Mouse (Mus musculus): ENCODE measurements around the gene Slc12a7. TPM values are rescaled to one million over a fixed set of nuclear protein-coding genes. Genes with fewer than 3 reads are reported as not detected.

The Slc12a7 gene
- polyA plus RNA-seq, 2 experiments: 7.8 to 9.9 TPM

GRCm38 (mm10) chr13:73755809-73756208 lies 22.9 kb downstream of the Slc12a7 start:
- peak; percentile 33; the same call in 1 of the 2 replicates for ATAC-seq (ENCODE audit: insufficient read depth)
- no peak overlapping the region for H3K27ac ChIP-seq

GRCm38 (mm10) chr13:73756916-73757315 lies 24.0 kb downstream of the Slc12a7 start:
- no peak overlapping the region for H3K27ac ChIP-seq
- WGBS (ENCODE audit: insufficient replicate concordance): 34% methylated on average over 2 of the region's 2 CpGs
- H3K4me2 ChIP-seq (ENCODE audit: low read depth): no peak overlapping the region
- no peak overlapping the region for H3K9ac ChIP-seq (replicated peaks)
- H3K4me1 ChIP-seq (replicated peaks; ENCODE audit: control insufficient read depth in 2 of 2, insufficient read depth in 2 of 2, low read length in 1 of 2): peaks cover 3 to 19% of the 10 kb centered on the region in 2 experiments; a peak in 2 of 4 replicates
- no peak for TF ChIP-seq EP300 (IDR thresholded peaks at IDR 0.05; ENCODE audit: low read depth)
- TF ChIP-seq CTCF (IDR thresholded peaks at IDR 0.05; ENCODE audit: low read depth): no peak
- no peak for DNase-seq (ENCODE audit: low read depth in 3 of 3, low spot score in 3 of 3)
- H3K9me3 ChIP-seq (ENCODE audit: control insufficient read depth, low read length): no peaks in the 10 kb centered on the region
- ATAC-seq (ENCODE audit: insufficient read depth): no peak
- no peak overlapping the region for H3K4me3 ChIP-seq (ENCODE audit: insufficient read depth in 1 of 2, low read depth in 2 of 2, low read length in 2 of 2)
- no peaks in the 10 kb centered on the region for H3K36me3 ChIP-seq (replicated peaks; ENCODE audit: control insufficient read depth, insufficient read depth, low read depth)
- H3K27me3 ChIP-seq (ENCODE audit: control insufficient read depth, insufficient read depth, low read length): no peaks in the 10 kb centered on the region

More at GRCm38 (mm10) chr13:73755809-73756208, 22.9 kb downstream of the Slc12a7 start:
- DNase-seq (ENCODE audit: low read depth in 3 of 3, low spot score in 3 of 3): no peak
- Histone ChIP-seq H3K4me3 (ENCODE audit: insufficient read depth in 1 of 2, low read depth in 2 of 2, low read length in 2 of 2) (no peak overlapping the region), H3K27me3 (ENCODE audit: control insufficient read depth, insufficient read depth, low read length) (no peaks in the 10 kb centered on the region), H3K4me1 (replicated peaks; ENCODE audit: control insufficient read depth in 2 of 2, insufficient read depth in 2 of 2, low read length in 1 of 2) (peaks cover 3 to 19% of the 10 kb centered on the region in 2 experiments; a peak in 2 of 4 replicates), H3K36me3 (replicated peaks; ENCODE audit: control insufficient read depth, insufficient read depth, low read depth) (no peaks in the 10 kb centered on the region), H3K4me2 (ENCODE audit: low read depth) (no peak overlapping the region), H3K9me3 (ENCODE audit: control insufficient read depth, low read length) (no peaks in the 10 kb centered on the region), H3K9ac (replicated peaks) (no peak overlapping the region)
- TF ChIP-seq CTCF (IDR thresholded peaks at IDR 0.05; ENCODE audit: low read depth): no peak
- TF ChIP-seq EP300 (IDR thresholded peaks at IDR 0.05; ENCODE audit: low read depth): no peak
- WGBS (ENCODE audit: insufficient replicate concordance): 45% methylated on average over 3 of the region's 3 CpGs

DNA sequence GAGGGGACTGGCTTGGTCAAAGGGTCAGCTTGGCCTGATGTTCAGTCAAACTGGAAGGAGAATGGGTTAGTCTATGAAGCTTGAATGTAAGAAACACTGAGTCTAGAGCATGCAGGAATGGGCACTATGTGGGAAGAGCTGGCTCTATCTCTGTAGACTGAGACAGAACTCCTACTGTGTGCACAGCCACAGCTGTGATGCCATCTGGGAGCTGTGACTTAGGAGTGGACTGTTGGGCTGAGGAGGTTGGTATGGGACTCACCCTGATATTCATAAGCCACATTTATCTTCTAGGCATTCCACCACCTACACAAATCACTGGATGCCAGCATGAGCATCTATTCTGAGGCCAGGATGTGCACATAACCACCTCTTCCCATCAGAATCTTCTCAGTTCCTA lies 24.5 kb downstream of the Slc12a7 start:
- DNase-seq (ENCODE audit: low read depth in 3 of 3, low spot score in 3 of 3): no peak
- Histone ChIP-seq H3K9me3 (ENCODE audit: control insufficient read depth, low read length) (no peaks in the 10 kb centered on the region), H3K4me3 (ENCODE audit: insufficient read depth in 1 of 2, low read depth in 2 of 2, low read length in 2 of 2) (no peak overlapping the region), H3K27ac (no peak overlapping the region), H3K27me3 (ENCODE audit: control insufficient read depth, insufficient read depth, low read length) (no peaks in the 10 kb centered on the region), H3K9ac (replicated peaks) (no peak overlapping the region), H3K36me3 (replicated peaks; ENCODE audit: control insufficient read depth, insufficient read depth, low read depth) (no peaks in the 10 kb centered on the region), H3K4me2 (ENCODE audit: low read depth) (no peak overlapping the region), H3K4me1 (replicated peaks; ENCODE audit: control insufficient read depth in 2 of 2, insufficient read depth in 2 of 2, low read length in 1 of 2) (peaks cover 3 to 19% of the 10 kb centered on the region in 2 experiments; a peak in 2 of 4 replicates)
- ATAC-seq (ENCODE audit: insufficient read depth): no peak
- TF ChIP-seq CTCF (IDR thresholded peaks at IDR 0.05; ENCODE audit: low read depth): no peak
- no peak for TF ChIP-seq EP300 (IDR thresholded peaks at IDR 0.05; ENCODE audit: low read depth)

- TF ChIP-seq CTCF (IDR thresholded peaks at IDR 0.05; ENCODE audit: low read depth) (no peak), EP300 (IDR thresholded peaks at IDR 0.05; ENCODE audit: low read depth) (no peak)
- Histone ChIP-seq H3K4me3 (ENCODE audit: insufficient read depth in 1 of 2, low read depth in 2 of 2, low read length in 2 of 2) (no peak overlapping the region), H3K36me3 (replicated peaks; ENCODE audit: control insufficient read depth, insufficient read depth, low read depth) (no peaks in the 10 kb centered on the region), H3K27ac (no peak overlapping the region), H3K9ac (replicated peaks) (no peak overlapping the region), H3K27me3 (ENCODE audit: control insufficient read depth, insufficient read depth, low read length) (no peaks in the 10 kb centered on the region), H3K9me3 (ENCODE audit: control insufficient read depth, low read length) (no peaks in the 10 kb centered on the region), H3K4me2 (ENCODE audit: low read depth) (no peak overlapping the region), H3K4me1 (replicated peaks; ENCODE audit: control insufficient read depth in 2 of 2, insufficient read depth in 2 of 2, low read length in 1 of 2) (peaks cover 3 to 23% of the 10 kb centered on the region in 2 experiments; a peak in 2 of 4 replicates)
- ATAC-seq (ENCODE audit: insufficient read depth): no peak
- 54% methylated on average over 3 of the region's 3 CpGs for WGBS (ENCODE audit: insufficient replicate concordance)
- DNase-seq (ENCODE audit: low read depth in 3 of 3, low spot score in 3 of 3): no peak
These were observed 26.7 kb downstream of the Slc12a7 start for GRCm38 (mm10) chr13:73759596-73759995.

DNA sequence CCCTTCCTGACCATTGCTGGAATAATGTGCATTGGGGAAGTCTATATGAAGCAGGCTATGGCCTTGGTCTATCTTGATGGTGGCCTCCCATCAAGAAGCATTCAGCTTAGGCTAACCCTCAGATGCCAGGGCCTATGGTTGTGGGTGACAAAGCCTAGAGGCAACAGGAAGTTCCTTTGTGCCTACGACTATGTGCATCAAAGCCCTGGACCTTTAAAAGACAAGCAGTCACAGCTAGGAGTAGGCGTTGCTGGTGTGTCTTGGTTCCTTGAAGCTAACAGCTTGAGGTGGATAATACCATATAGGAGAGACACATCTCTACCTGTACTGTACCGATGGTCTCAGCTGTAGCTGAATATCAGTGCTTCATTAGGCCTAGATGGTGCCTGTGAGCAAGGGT lies 27.2 kb downstream of the Slc12a7 start:
- DNase-seq (ENCODE audit: low read depth in 3 of 3, low spot score in 3 of 3) (no peak), ATAC-seq (ENCODE audit: insufficient read depth) (no peak)
- H3K27ac ChIP-seq: no peak overlapping the region
- H3K9me3 ChIP-seq (ENCODE audit: control insufficient read depth, low read length): no peaks in the 10 kb centered on the region
- peaks cover 3 to 23% of the 10 kb centered on the region in 2 experiments; a peak in 2 of 4 replicates for H3K4me1 ChIP-seq (replicated peaks; ENCODE audit: control insufficient read depth in 2 of 2, insufficient read depth in 2 of 2, low read length in 1 of 2)
- no peak overlapping the region for H3K4me2 ChIP-seq (ENCODE audit: low read depth)
- 65% methylated on average over 3 of the region's 3 CpGs for WGBS (ENCODE audit: insufficient replicate concordance)
- no peak overlapping the region for H3K4me3 ChIP-seq (ENCODE audit: insufficient read depth in 1 of 2, low read depth in 2 of 2, low read length in 2 of 2)
- H3K27me3 ChIP-seq (ENCODE audit: control insufficient read depth, insufficient read depth, low read length): no peaks in the 10 kb centered on the region
- H3K9ac ChIP-seq (replicated peaks): no peak overlapping the region
- H3K36me3 ChIP-seq (replicated peaks; ENCODE audit: control insufficient read depth, insufficient read depth, low read depth): no peaks in the 10 kb centered on the region
- TF ChIP-seq EP300 (IDR thresholded peaks at IDR 0.05; ENCODE audit: low read depth): no peak
- TF ChIP-seq CTCF (IDR thresholded peaks at IDR 0.05; ENCODE audit: low read depth): no peak
